17 mouse cellular contexts compared by ENCODE assay signal in genomic region chr2:102250101-102250500, GRCm38 (mm10).
DNase-seq lines count a peak whose midpoint lies in the region.
"Had no signal": no experiment of that assay in that cellular context is flagged by ENCODE, and none has a peak within 500 bp of the region (broad histone marks: within the 10 kb centered on the region; RNA-seq: fewer than 3 reads in every experiment).

No protein-coding gene starts in this region.

- DNase-seq in layer of hippocampus, adult 18-20 months (ENCODE audit: low spot score in 2 of 2) = peak; percentile 50 to 57
- no peak for DNase-seq in layer of hippocampus, adult 11-12 months (ENCODE audit: low spot score)
- peak; percentile 56 for DNase-seq in layer of hippocampus, adult 9-11 months
- no peak for DNase-seq in layer of hippocampus, adult 9-10 months (ENCODE audit: low spot score)
- peak; percentile 39 for DNase-seq in thymus, postnatal 4 days
- DNase-seq in thymus, postnatal 0 days (ENCODE audit: low spot score) = no peak
- DNase-seq in kidney, adult 11 months = no peak
- DNase-seq: adrenal gland, adult 8-10 months; adrenal gland, postnatal 14 days; adrenal gland, postnatal 36 days; B cell, adult 2 months; cerebellum, adult 11-12 months; cerebellum, adult 2 months; cerebellum, adult 9-10 months; cerebellum, postnatal 10 days; cerebellum, postnatal 25 days; embryo, embryonic 11 days had no signal

Comparison
In these comparisons a context has a peak if more than half of its experiments do, and no peak if none do; other contexts are left out.
1. DNase-seq: peak in layer of hippocampus, adult 18-20 months (2 of 2), layer of hippocampus, adult 9-11 months (single experiment) and thymus, postnatal 4 days (single experiment); none in layer of hippocampus, adult 11-12 months (single experiment), layer of hippocampus, adult 9-10 months (single experiment), thymus, postnatal 0 days (single experiment) and kidney, adult 11 months (single experiment).